Mouse (Mus musculus) gastrocnemius, postnatal 25 days (tissue): ENCODE results near the gene Ccdc97. TPM values are rescaled to one million over a fixed set of nuclear protein-coding genes. Genes with fewer than 3 reads are reported as not detected.
A peak's percentile ranks its signal among the peaks of the same experiment; 100 is the strongest.

Experiments used
- DNase-seq: peaks from one replicate; pipeline ENCODE4 v3.0.0; 2022
- total RNA-seq, 2 experiments: library from RNA; stranded (reverse); gene quantifications; 1 replicate in 1 of 2; 2 replicates in 1 of 2; pipeline ENCODE4 v1.2.3; 2021

Gene Ccdc97
- total RNA-seq, 2 experiments from 2014 or later, result 33.6 to 36.2 TPM

GRCm38 (mm10) chr7:25720760-25721159 lies 1.9 kb upstream of the Ccdc97 start:
- no peak for DNase-seq

GRCm38 (mm10) chr7:25719761-25720610 lies 1.1 kb upstream of the Ccdc97 start:
- no peak for DNase-seq

- DNase-seq, result no peak
Measured at GRCm38 (mm10) chr7:25717478-25717877, 1.4 kb downstream of the Ccdc97 start.

- no peak for DNase-seq
Measured at GRCm38 (mm10) chr7:25715731-25716271, 3.1 kb downstream of the Ccdc97 start.

- no peak for DNase-seq
Measured at GRCm38 (mm10) chr7:25714581-25714980, 4.3 kb downstream of the Ccdc97 start.

- DNase-seq, result no peak
Measured at GRCm38 (mm10) chr7:25712801-25713200, 6.1 kb downstream of the Ccdc97 start.

- peak; percentile 74 for DNase-seq
Measured at GRCm38 (mm10) chr7:25711731-25712197, 7.1 kb downstream of the Ccdc97 start.

- DNase-seq, result no peak
Measured at GRCm38 (mm10) chr7:25711165-25711564, 7.7 kb downstream of the Ccdc97 start.

- DNase-seq, result no peak
Measured at GRCm38 (mm10) chr7:25710519-25711130, 8.3 kb downstream of the Ccdc97 start.

- no peak for DNase-seq
Measured at GRCm38 (mm10) chr7:25709961-25710360, 8.9 kb downstream of the Ccdc97 start.

- peak; percentile 64 for DNase-seq
Measured at GRCm38 (mm10) chr7:25707581-25708292, 11.2 kb downstream of the Ccdc97 start.

GRCm38 (mm10) chr7:25706578-25707170 lies 12.2 kb downstream of the Ccdc97 start:
- no peak for DNase-seq

- no peak for DNase-seq
Measured at GRCm38 (mm10) chr7:25705801-25706251, 13.1 kb downstream of the Ccdc97 start.

- no peak for DNase-seq
Measured at GRCm38 (mm10) chr7:25704716-25705364, 14.0 kb downstream of the Ccdc97 start.

GRCm38 (mm10) chr7:25703793-25704494 lies 14.9 kb downstream of the Ccdc97 start:
- DNase-seq, result no peak

- DNase-seq, result no peak
Measured at GRCm38 (mm10) chr7:25702350-25702749, 16.5 kb downstream of the Ccdc97 start.

GRCm38 (mm10) chr7:25700732-25701131 lies 18.2 kb downstream of the Ccdc97 start:
- DNase-seq, result no peak

- DNase-seq, result no peak
Measured at GRCm38 (mm10) chr7:25699851-25700250, 19.0 kb downstream of the Ccdc97 start.

- DNase-seq, result no peak
Measured at GRCm38 (mm10) chr7:25694104-25694503, 24.8 kb downstream of the Ccdc97 start.

- DNase-seq, result no peak
Measured at GRCm38 (mm10) chr7:25690051-25690450, 28.8 kb downstream of the Ccdc97 start.

GRCm38 (mm10) chr7:25689603-25690021 lies 29.3 kb downstream of the Ccdc97 start:
- no peak for DNase-seq
